Comparison of ENCODE assay signal across 10 mouse cellular contexts in the genomic region with DNA sequence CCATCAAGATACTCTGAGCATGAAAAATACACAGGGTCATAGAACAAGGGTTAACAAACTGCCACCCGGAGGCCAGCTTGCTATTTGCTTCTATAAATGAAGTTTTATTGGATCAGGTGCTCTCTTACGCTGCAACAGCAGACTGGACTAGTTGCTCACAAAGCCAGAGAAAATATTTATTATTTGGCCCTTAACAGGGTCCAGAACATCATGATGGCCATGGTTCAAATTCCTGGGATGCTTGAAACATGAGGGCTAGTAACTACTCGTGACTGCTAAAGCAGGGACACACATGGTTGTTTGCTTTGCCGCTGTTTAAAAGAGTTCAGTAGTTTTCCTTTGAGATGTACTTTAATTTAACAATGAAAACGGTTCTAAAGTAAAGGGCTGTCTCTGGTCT. TPM values are rescaled to one million over a fixed set of nuclear protein-coding genes. Genes with fewer than 3 reads are reported as not detected.
DNase-seq lines count a peak whose midpoint lies in the region; ATAC-seq and TF ChIP-seq lines count a peak whose summit lies in the region.
"Had no signal": no experiment of that assay in that cellular context is flagged by ENCODE, and none has a peak within 500 bp of the region (broad histone marks: within the 10 kb centered on the region; RNA-seq: fewer than 3 reads in every experiment).

No protein-coding gene starts in this region.

- WGBS in embryonic facial prominence, embryonic 13.5 days = 50% methylated on average over 5 of the region's 5 CpGs
- WGBS in intestine, embryonic 16.5 days = 24% methylated on average over 5 of the region's 5 CpGs
- 38% methylated on average over 5 of the region's 5 CpGs for WGBS in lung, embryonic 14.5 days

- H3K36me3 ChIP-seq in embryonic facial prominence, embryonic 13.5 days = no peaks in the 10 kb centered on the region
- H3K36me3 ChIP-seq in intestine, embryonic 16.5 days (ENCODE audit: control insufficient read depth, insufficient read depth, low read length) = no peaks in the 10 kb centered on the region
- no peaks in the 10 kb centered on the region for H3K36me3 ChIP-seq in lung, embryonic 14.5 days (ENCODE audit: insufficient read depth)
- H3K36me3 ChIP-seq: neural tube, embryonic 13.5 days had no signal

- H3K4me3 ChIP-seq in embryonic facial prominence, embryonic 13.5 days = peak overlapping the region; percentile 19
- H3K4me3 ChIP-seq in intestine, embryonic 16.5 days (ENCODE audit: low read length) = peak overlapping the region; percentile 14; the same call in 1 of the 2 replicates
- H3K4me3 ChIP-seq in lung, embryonic 14.5 days (ENCODE audit: low read depth, low read length) = peak overlapping the region; percentile 3; the same call in 1 of the 2 replicates
- H3K4me3 ChIP-seq: neural tube, embryonic 13.5 days had no signal

- H3K9ac ChIP-seq in embryonic facial prominence, embryonic 13.5 days = no peak overlapping the region
- H3K9ac ChIP-seq in intestine, embryonic 16.5 days (ENCODE audit: low read depth, low read length) = peak overlapping the region; percentile 55; the same call in 1 of the 2 replicates
- 0 out of 2 replicates have a peak overlapping the region, but pooled peaks have one; percentile 17 for H3K9ac ChIP-seq in lung, embryonic 14.5 days
- H3K9ac ChIP-seq: neural tube, embryonic 13.5 days had no signal

- H3K27me3 ChIP-seq in embryonic facial prominence, embryonic 13.5 days = no peaks in the 10 kb centered on the region
- H3K27me3 ChIP-seq in intestine, embryonic 16.5 days (replicated peaks; ENCODE audit: control insufficient read depth, insufficient read depth, low read length) = no peaks in the 10 kb centered on the region
- no peaks in the 10 kb centered on the region for H3K27me3 ChIP-seq in lung, embryonic 14.5 days (ENCODE audit: insufficient read depth, low read length)
- H3K27me3 ChIP-seq: CH12.LX; neural tube, embryonic 13.5 days had no signal

- peak; percentile 14 for DNase-seq in gastrocnemius, postnatal 25 days
- DNase-seq in gastrocnemius, postnatal 10 days = no peak
- DNase-seq in lung, embryonic 14.5 days = peak; percentile 67
- no peak for DNase-seq in cerebellum, adult 11 months
- DNase-seq in embryo, embryonic 11 days = no peak

- peak overlapping the region; percentile 47 for H3K4me2 ChIP-seq in embryonic facial prominence, embryonic 13.5 days
- H3K4me2 ChIP-seq in intestine, embryonic 16.5 days (ENCODE audit: low read depth, low read length) = peak overlapping the region; percentile 43
- H3K4me2 ChIP-seq in lung, embryonic 14.5 days = peak overlapping the region; percentile 49
- H3K4me2 ChIP-seq: neural tube, embryonic 13.5 days had no signal

- peaks cover 21% of the 10 kb centered on the region for H3K4me1 ChIP-seq in embryonic facial prominence, embryonic 13.5 days
- peaks cover 24% of the 10 kb centered on the region for H3K4me1 ChIP-seq in intestine, embryonic 16.5 days (ENCODE audit: control insufficient read depth, insufficient read depth, low read length)
- peaks cover 10% of the 10 kb centered on the region; the same call in 1 of the 2 replicates for H3K4me1 ChIP-seq in lung, embryonic 14.5 days (ENCODE audit: insufficient read depth)
- H3K4me1 ChIP-seq: neural tube, embryonic 13.5 days had no signal

- ATAC-seq in embryonic facial prominence, embryonic 13.5 days (ENCODE audit: insufficient number of reproducible peaks, insufficient read depth, low FRiP score, low TSS enrichment, low read depth) = no peak
- ATAC-seq in intestine, embryonic 16.5 days = peak; percentile 41
- ATAC-seq in lung, embryonic 14.5 days (ENCODE audit: insufficient read depth) = no peak
- no peak for ATAC-seq in megakaryocyte progenitor cell, adult 5-6 weeks (replicated peaks; ENCODE audit: poor library complexity)

- H3K9me3 ChIP-seq in embryonic facial prominence, embryonic 13.5 days = no peaks in the 10 kb centered on the region
- H3K9me3 ChIP-seq in intestine, embryonic 16.5 days (ENCODE audit: control insufficient read depth, low read length) = no peaks in the 10 kb centered on the region
- no peaks in the 10 kb centered on the region for H3K9me3 ChIP-seq in lung, embryonic 14.5 days (ENCODE audit: low read depth, low read length)
- H3K9me3 ChIP-seq: neural tube, embryonic 13.5 days had no signal

- peak overlapping the region; percentile 3; the same call in 1 of the 2 replicates for H3K27ac ChIP-seq in embryonic facial prominence, embryonic 13.5 days
- peak overlapping the region; percentile 72 for H3K27ac ChIP-seq in intestine, embryonic 16.5 days (ENCODE audit: low read length)
- peak overlapping the region; percentile 39 for H3K27ac ChIP-seq in lung, embryonic 14.5 days (ENCODE audit: low read depth)
- H3K27ac ChIP-seq: neural tube, embryonic 13.5 days had no signal

- no peak for TF ChIP-seq CTCF in lung, embryonic 14.5 days (IDR thresholded peaks at IDR 0.05; ENCODE audit: low read depth)

RNA-seq across cellular contexts. Expression of gene Ifit2, which starts 1.5 kb away (rescaled TPM):
- total RNA-seq in gastrocnemius, postnatal 25 days (2021) = 1 to 10 TPM in 1 of 2 experiments, under 1 TPM in 1; 0.92 to 1.7 TPM
- total RNA-seq in gastrocnemius, postnatal 10 days (2021) = 1 to 10 TPM; 3.1 to 3.3 TPM
- 9.9 and 10.7 TPM in 2 replicates for polyA plus RNA-seq in embryonic facial prominence, embryonic 13.5 days (2015; fragmentation: Nextera tagmentation; extraction: Ambion mirVana)
- polyA plus RNA-seq in intestine, embryonic 16.5 days (2015; fragmentation: Nextera tagmentation; extraction: Ambion mirVana) = 5.7 and 5.8 TPM in 2 replicates
- polyA plus RNA-seq in lung, embryonic 14.5 days (2014; fragmentation: Nextera tagmentation; extraction: Ambion mirVana) = 15.5 and 15.9 TPM in 2 replicates
- total RNA-seq in megakaryocyte progenitor cell, adult 5-6 weeks (2015) = 7.7 and 8.0 TPM in 2 replicates
- 19.0 and 19.2 TPM in 2 replicates for total RNA-seq in megakaryocyte progenitor cell, adult 5-6 weeks (2017)

RNA-seq across cellular contexts. Expression of gene Lipa, which starts 24.7 kb away (rescaled TPM):
- 1 to 10 TPM; 6.5 to 9.7 TPM for total RNA-seq in gastrocnemius, postnatal 25 days (2021)
- total RNA-seq in gastrocnemius, postnatal 10 days (2021) = 10 to 100 TPM; 12.5 to 17.1 TPM
- polyA plus RNA-seq in embryonic facial prominence, embryonic 13.5 days (2015; fragmentation: Nextera tagmentation; extraction: Ambion mirVana) = 34.1 and 40.5 TPM in 2 replicates
- polyA plus RNA-seq in intestine, embryonic 16.5 days (2015; fragmentation: Nextera tagmentation; extraction: Ambion mirVana) = 39.9 and 42.2 TPM in 2 replicates
- polyA plus RNA-seq in lung, embryonic 14.5 days (2014; fragmentation: Nextera tagmentation; extraction: Ambion mirVana) = 44.8 and 45.6 TPM in 2 replicates
- total RNA-seq in megakaryocyte progenitor cell, adult 5-6 weeks (2015) = 60.4 TPM in 2 replicates
- total RNA-seq in megakaryocyte progenitor cell, adult 5-6 weeks (2017) = 30.9 and 32.4 TPM in 2 replicates

RNA-seq across cellular contexts. Expression of gene Ifit3, which starts 31.4 kb away (rescaled TPM):
- under 1 TPM; 0.88 to 0.95 TPM for total RNA-seq in gastrocnemius, postnatal 25 days (2021)
- total RNA-seq in gastrocnemius, postnatal 10 days (2021) = 1 to 10 TPM in 1 of 2 experiments, under 1 TPM in 1; 0.87 to 1.6 TPM
- 0.65 and 1.1 TPM in 2 replicates for polyA plus RNA-seq in embryonic facial prominence, embryonic 13.5 days (2015; fragmentation: Nextera tagmentation; extraction: Ambion mirVana)
- 0.70 and 1.6 TPM in 2 replicates for polyA plus RNA-seq in intestine, embryonic 16.5 days (2015; fragmentation: Nextera tagmentation; extraction: Ambion mirVana)
- polyA plus RNA-seq in lung, embryonic 14.5 days (2014; fragmentation: Nextera tagmentation; extraction: Ambion mirVana) = 0.26 and 0.65 TPM in 2 replicates
- 0.88 and 1.1 TPM in 2 replicates for total RNA-seq in megakaryocyte progenitor cell, adult 5-6 weeks (2015)
- total RNA-seq in megakaryocyte progenitor cell, adult 5-6 weeks (2017) = 1.2 and 1.8 TPM in 2 replicates

RNA-seq across cellular contexts. Expression of gene Ifit1bl1, which starts 49.8 kb away (rescaled TPM):
- total RNA-seq in gastrocnemius, postnatal 25 days (2021) = not detected
- under 1 TPM; 0.11 to 0.16 TPM for total RNA-seq in gastrocnemius, postnatal 10 days (2021)
- 0.13 and 0.58 TPM in 2 replicates for polyA plus RNA-seq in embryonic facial prominence, embryonic 13.5 days (2015; fragmentation: Nextera tagmentation; extraction: Ambion mirVana)
- 0.86 and 0.88 TPM in 2 replicates for polyA plus RNA-seq in intestine, embryonic 16.5 days (2015; fragmentation: Nextera tagmentation; extraction: Ambion mirVana)
- polyA plus RNA-seq in lung, embryonic 14.5 days (2014; fragmentation: Nextera tagmentation; extraction: Ambion mirVana) = 0.18 and 0.49 TPM in 2 replicates
- total RNA-seq in megakaryocyte progenitor cell, adult 5-6 weeks (2015) = 0.12 and 0.17 TPM in 2 replicates
- total RNA-seq in megakaryocyte progenitor cell, adult 5-6 weeks (2017) = 0.25 and 0.30 TPM in 2 replicates

RNA-seq across cellular contexts. Expression of gene Ifit3b, which starts 55.8 kb away (rescaled TPM):
- total RNA-seq in gastrocnemius, postnatal 25 days (2021) = under 1 TPM; 0.23 to 0.70 TPM
- total RNA-seq in gastrocnemius, postnatal 10 days (2021) = under 1 TPM; 0.40 to 0.50 TPM
- polyA plus RNA-seq in embryonic facial prominence, embryonic 13.5 days (2015; fragmentation: Nextera tagmentation; extraction: Ambion mirVana) = not detected in 2 replicates
- 0.15 and 0.32 TPM in 2 replicates for polyA plus RNA-seq in intestine, embryonic 16.5 days (2015; fragmentation: Nextera tagmentation; extraction: Ambion mirVana)
- not detected in 2 replicates for polyA plus RNA-seq in lung, embryonic 14.5 days (2014; fragmentation: Nextera tagmentation; extraction: Ambion mirVana)
- total RNA-seq in megakaryocyte progenitor cell, adult 5-6 weeks (2015) = not detected in 2 replicates
- 0.27 TPM in 1 of 2 replicates, not detected in the other for total RNA-seq in megakaryocyte progenitor cell, adult 5-6 weeks (2017)
- total RNA-seq: CH12.LX had no signal

Comparison
In these comparisons a context has a peak if more than half of its experiments do, and no peak if none do; other contexts are left out.
1. DNase-seq: peak in gastrocnemius, postnatal 25 days (single experiment) and lung, embryonic 14.5 days (single experiment); none in gastrocnemius, postnatal 10 days (single experiment), cerebellum, adult 11 months (single experiment) and embryo, embryonic 11 days (single experiment).
2. H3K27ac ChIP-seq: peak in every context shown above with its lines; median percentile 72 in intestine, embryonic 16.5 days; 39 in lung, embryonic 14.5 days; 3 in embryonic facial prominence, embryonic 13.5 days.
3. Peak in every context shown above with its lines, with median percentiles within 50 percentile points of each other: H3K4me2 ChIP-seq and H3K4me3 ChIP-seq.